Mouse (Mus musculus) midbrain, postnatal 0 days (tissue): Measurements from ENCODE around the gene Klk9. TPM values are rescaled to one million over a fixed set of nuclear protein-coding genes. Genes with fewer than 3 reads are reported as not detected.

ENCODE experiments used
- ATAC-seq: fragments of 200-750 bp; cut with Nextera tagmentation; 2 replicates; pipeline ENCODE4 v1.8.0; 2017; ENCODE audit warnings: moderate number of reproducible peaks, mild to moderate bottlenecking, moderate TSS enrichment, moderate library complexity; ENCODE audit not compliant: low FRiP score
- DNase-seq: peaks from one replicate; pipeline ENCODE4 v3.0.0-alpha.2; 2015; ENCODE audit warnings: low spot score
- H3K27ac ChIP-seq: fragments of 300-500 bp; sonication (generic); 2 replicates; pipeline ENCODE4 v1.5.1; 2014; ENCODE audit warnings: low read depth, mild to moderate bottlenecking, low read length, mixed read lengths
- H3K27me3 ChIP-seq: fragments of 300-500 bp; sonication (generic); 2 replicates; pipeline ENCODE4 v1.6.1; 2014; ENCODE audit warnings: low read length, control low read depth, mixed read lengths; ENCODE audit not compliant: insufficient read depth
- H3K36me3 ChIP-seq: fragments of 300-500 bp; sonication (generic); 2 replicates; pipeline ENCODE4 v1.6.1; 2014; ENCODE audit warnings: low read length, control low read depth, mixed read lengths; ENCODE audit not compliant: insufficient read depth
- H3K4me1 ChIP-seq: fragments of 300-500 bp; sonication (generic); 2 replicates; pipeline ENCODE4 v1.6.1; 2014; ENCODE audit warnings: mild to moderate bottlenecking, control low read depth, antibody characterized with exemption, low read length, mixed read lengths; ENCODE audit not compliant: insufficient read depth
- H3K4me2 ChIP-seq: fragments of 300-500 bp; sonication (generic); 2 replicates; pipeline ENCODE4 v1.6.1; 2014; ENCODE audit warnings: low read depth, mild to moderate bottlenecking, low read length, mixed read lengths; ENCODE audit not compliant: poor library complexity, severe bottlenecking
- H3K4me3 ChIP-seq: fragments of 300-500 bp; sonication (generic); 2 replicates; pipeline ENCODE4 v1.5.1; 2014; ENCODE audit warnings: low read depth, mild to moderate bottlenecking, low read length, moderate library complexity
- H3K9ac ChIP-seq: fragments of 300-500 bp; sonication (generic); replicated peaks from 2 replicates; pipeline ENCODE4 v1.6.1; 2014; ENCODE audit warnings: mild to moderate bottlenecking, low read length, moderate library complexity, mixed read lengths; ENCODE audit not compliant: poor library complexity, severe bottlenecking
- H3K9me3 ChIP-seq: fragments of 300-500 bp; sonication (generic); 2 replicates; pipeline ENCODE4 v1.6.1; 2016; ENCODE audit warnings: low read length, control low read depth
- CTCF ChIP-seq: IDR thresholded peaks from 2 replicates; pipeline ENCODE4 v1.5.1; 2016; ENCODE audit warnings: antibody characterized with exemption, mild to moderate bottlenecking
- WGBS: fragments of 180-500 bp; shearing (Covaris S2); extraction: QIAGEN DNeasy Blood & Tissue Kit; methylation state at CpG from one replicate; pipeline ENCODE4 v1.1.7; 2014; 5-methylcytosine and 5-hydroxymethylcytosine counted together
- polyA plus RNA-seq: library from polyadenylated mRNA; unstranded; fragments of >200 nt; fragmentation: Nextera tagmentation; extraction: Ambion mirVana; gene quantifications from 2 replicates; pipeline ENCODE4 v1.2.1, GENCODE M21; 2015
- total RNA-seq: library from RNA; depleted of rRNA; stranded (reverse); fragments of >200 nt; gene quantifications from 2 replicates; pipeline ENCODE4 v1.2.3, GENCODE M21; 2014

Gene Klk9
- total and polyA plus RNA-seq, 2 experiments from 2014 or later = not detected

GRCm38 (mm10) chr7:43776506-43776905, 15.2 kb upstream of the Klk9 start:
- no peak overlapping the region for H3K9ac ChIP-seq
- TF ChIP-seq CTCF = no peak
- DNase-seq = no peak
- 85% methylated on average over 5 of the region's 5 CpGs for WGBS
- no peak overlapping the region for H3K4me2 ChIP-seq
- H3K4me3 ChIP-seq = no peak overlapping the region
- no peaks in the 10 kb centered on the region for H3K9me3 ChIP-seq
- H3K27me3 ChIP-seq = no peaks in the 10 kb centered on the region
- no peak for ATAC-seq
- H3K36me3 ChIP-seq = no peaks in the 10 kb centered on the region
- no peaks in the 10 kb centered on the region for H3K4me1 ChIP-seq
- H3K27ac ChIP-seq = no peak overlapping the region

GRCm38 (mm10) chr7:43777423-43777822, 14.3 kb upstream of the Klk9 start:
- no peak for TF ChIP-seq CTCF
- Histone ChIP-seq H3K9ac (no peak overlapping the region), H3K27ac (no peak overlapping the region), H3K9me3 (no peaks in the 10 kb centered on the region), H3K27me3 (no peaks in the 10 kb centered on the region), H3K4me3 (no peak overlapping the region), H3K4me2 (no peak overlapping the region), H3K4me1 (0 out of 2 replicates have a peak, but pooled peaks cover under 1% of the 10 kb centered on the region), H3K36me3 (no peaks in the 10 kb centered on the region)
- DNase-seq = no peak
- no peak for ATAC-seq
- WGBS = 87% methylated on average over 12 of the region's 12 CpGs

- WGBS = 87% methylated on average over 10 of the region's 10 CpGs
- no peak for DNase-seq
These were observed 13.3 kb upstream of the Klk9 start for GRCm38 (mm10) chr7:43778176-43778970.

GRCm38 (mm10) chr7:43780241-43780640, 11.4 kb upstream of the Klk9 start:
- no peak for ATAC-seq
- TF ChIP-seq CTCF = no peak

More at GRCm38 (mm10) chr7:43778176-43778970, 13.3 kb upstream of the Klk9 start:
- Histone ChIP-seq H3K4me1 (0 out of 2 replicates have a peak, but pooled peaks cover 4% of the 10 kb centered on the region), H3K27me3 (0 out of 2 replicates have a peak, but pooled peaks cover 2% of the 10 kb centered on the region), H3K27ac (no peak overlapping the region), H3K36me3 (no peaks in the 10 kb centered on the region), H3K4me2 (no peak overlapping the region), H3K9ac (no peak overlapping the region), H3K4me3 (no peak overlapping the region), H3K9me3 (no peaks in the 10 kb centered on the region)
- ATAC-seq = no peak
- no peak for TF ChIP-seq CTCF

GRCm38 (mm10) chr7:43780746-43781145, 10.9 kb upstream of the Klk9 start, which contains the start of gene Klk10:
Gene Klk10, plus strand, starts transcription at chr7:43781035.
- Histone ChIP-seq H3K4me2 (no peak within 1 kb of the TSS), H3K27me3 (0 out of 2 replicates have a peak, but pooled peaks cover 5% of the 10 kb centered on the region), H3K4me3 (no peak within 1 kb of the TSS), H3K36me3 (no peaks in the 10 kb centered on the region), H3K4me1 (0 out of 2 replicates have a peak, but pooled peaks cover 4% of the 10 kb centered on the region), H3K9ac (no peak within 1 kb of the TSS), H3K27ac (no peak within 1 kb of the TSS), H3K9me3 (no peaks in the 10 kb centered on the region)
- TF ChIP-seq CTCF = no peak
- WGBS = 52% methylated on average over 5 of the region's 5 CpGs
- ATAC-seq (no peak), DNase-seq (no peak)

More at GRCm38 (mm10) chr7:43780241-43780640, 11.4 kb upstream of the Klk9 start:
- no peaks in the 10 kb centered on the region for H3K9me3 ChIP-seq
- H3K27ac ChIP-seq = no peak overlapping the region
- H3K9ac ChIP-seq = no peak overlapping the region
- H3K27me3 ChIP-seq = 0 out of 2 replicates have a peak, but pooled peaks cover 5% of the 10 kb centered on the region
- WGBS = 80% methylated on average over 6 of the region's 6 CpGs
- H3K4me3 ChIP-seq = no peak overlapping the region
- H3K36me3 ChIP-seq = no peaks in the 10 kb centered on the region
- H3K4me2 ChIP-seq = no peak overlapping the region
- no peak for DNase-seq
- H3K4me1 ChIP-seq = 0 out of 2 replicates have a peak, but pooled peaks cover 4% of the 10 kb centered on the region

GRCm38 (mm10) chr7:43781541-43781940, 10.2 kb upstream of the Klk9 start:
- Histone ChIP-seq H3K4me2 (no peak overlapping the region), H3K27ac (no peak overlapping the region), H3K27me3 (0 out of 2 replicates have a peak, but pooled peaks cover 5% of the 10 kb centered on the region), H3K9me3 (no peaks in the 10 kb centered on the region), H3K36me3 (no peaks in the 10 kb centered on the region), H3K4me1 (0 out of 2 replicates have a peak, but pooled peaks cover 4% of the 10 kb centered on the region), H3K4me3 (no peak overlapping the region), H3K9ac (no peak overlapping the region)
- ATAC-seq (no peak), DNase-seq (no peak)
- no peak for TF ChIP-seq CTCF
- WGBS = 94% methylated on average over 10 of the region's 11 CpGs
